Mouse (Mus musculus) neural tube, embryonic 14.5 days (tissue): ENCODE measurements at regions not wholly inside any gene's neighbourhood (a gene's known extent, or its start where the extent isn't known, plus 50 kb on each side); places are given as distances from the start of the nearest gene placed in this dataset.

Experiments used
- ATAC-seq: fragments of 200-750 bp; cut with Nextera tagmentation; 2 replicates; pipeline ENCODE4 v1.8.0; 2017; ENCODE audit warnings: low read depth, mild to moderate bottlenecking, moderate TSS enrichment, moderate library complexity
- H3K27ac ChIP-seq: fragments of 300-500 bp; sonication (generic); 2 replicates; pipeline ENCODE4 v1.5.1; 2014; ENCODE audit warnings: low read depth, mild to moderate bottlenecking, control low read depth, low read length, moderate library complexity, mixed read lengths
- H3K27me3 ChIP-seq: fragments of 300-500 bp; sonication (generic); 2 replicates; pipeline ENCODE4 v1.6.1; 2014; ENCODE audit warnings: low read length; ENCODE audit not compliant: control insufficient read depth, insufficient read depth
- H3K36me3 ChIP-seq: fragments of 300-500 bp; sonication (generic); 2 replicates; pipeline ENCODE4 v1.6.1; 2014; ENCODE audit warnings: low read length, mixed read lengths; ENCODE audit not compliant: control insufficient read depth, insufficient read depth
- H3K4me1 ChIP-seq: fragments of 300-500 bp; sonication (generic); 2 replicates; pipeline ENCODE4 v1.6.1; 2014; ENCODE audit warnings: low read length; ENCODE audit not compliant: control insufficient read depth, insufficient read depth
- H3K4me2 ChIP-seq: fragments of 300-500 bp; sonication (generic); 2 replicates; pipeline ENCODE4 v1.6.1; 2014; ENCODE audit warnings: mild to moderate bottlenecking, low read depth, low read length, control low read depth
- H3K4me3 ChIP-seq: fragments of 300-500 bp; sonication (generic); 2 replicates; pipeline ENCODE4 v1.5.1; 2014; ENCODE audit warnings: low read depth, low read length, control low read depth, mixed read lengths
- H3K9ac ChIP-seq: fragments of 300-500 bp; sonication (generic); replicated peaks from 2 replicates; pipeline ENCODE4 v1.6.1; 2014; ENCODE audit warnings: low read depth, mild to moderate bottlenecking, control low read depth, low read length, mixed read lengths
- H3K9me3 ChIP-seq: fragments of 300-500 bp; sonication (generic); 2 replicates; pipeline ENCODE4 v1.6.1; 2016; ENCODE audit warnings: low read length; ENCODE audit not compliant: control insufficient read depth
- WGBS: fragments of 180-500 bp; shearing (Covaris S2); extraction: QIAGEN DNeasy Blood & Tissue Kit; methylation state at CpG from one replicate; pipeline ENCODE4 v1.1.7; 2014; 5-methylcytosine and 5-hydroxymethylcytosine counted together

DNA sequence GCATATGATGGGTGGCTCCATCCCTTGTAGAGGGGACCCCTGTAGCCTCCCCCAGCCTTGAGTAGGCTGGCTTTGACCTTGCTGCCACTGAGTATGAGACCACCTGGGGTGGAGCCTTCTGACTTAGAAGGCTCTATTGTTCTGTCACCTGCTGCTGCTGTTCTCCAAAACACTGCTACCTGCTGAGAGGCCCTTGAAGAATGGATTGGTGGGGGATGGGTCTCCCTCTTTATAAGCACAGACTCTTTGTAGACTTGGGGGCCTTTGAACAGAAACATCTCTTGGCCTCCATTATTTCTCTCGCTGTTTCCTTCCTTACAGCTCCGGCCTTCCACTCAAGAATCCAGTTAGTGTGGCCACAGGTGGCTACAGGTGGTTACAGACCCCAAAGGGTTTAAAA is 576.1 kb upstream of the 4930452B06Rik start:
- no peaks in the 10 kb centered on the region for H3K27me3 ChIP-seq
- no peaks in the 10 kb centered on the region for H3K9me3 ChIP-seq
- ATAC-seq, result no peak
- H3K4me2 ChIP-seq, result no peak overlapping the region
- H3K4me1 ChIP-seq, result no peaks in the 10 kb centered on the region
- no peak overlapping the region for H3K9ac ChIP-seq
- WGBS, result 28% methylated on average over 2 of the region's 2 CpGs
- no peaks in the 10 kb centered on the region for H3K36me3 ChIP-seq
- H3K27ac ChIP-seq, result no peak overlapping the region
- H3K4me3 ChIP-seq, result no peak overlapping the region

DNA sequence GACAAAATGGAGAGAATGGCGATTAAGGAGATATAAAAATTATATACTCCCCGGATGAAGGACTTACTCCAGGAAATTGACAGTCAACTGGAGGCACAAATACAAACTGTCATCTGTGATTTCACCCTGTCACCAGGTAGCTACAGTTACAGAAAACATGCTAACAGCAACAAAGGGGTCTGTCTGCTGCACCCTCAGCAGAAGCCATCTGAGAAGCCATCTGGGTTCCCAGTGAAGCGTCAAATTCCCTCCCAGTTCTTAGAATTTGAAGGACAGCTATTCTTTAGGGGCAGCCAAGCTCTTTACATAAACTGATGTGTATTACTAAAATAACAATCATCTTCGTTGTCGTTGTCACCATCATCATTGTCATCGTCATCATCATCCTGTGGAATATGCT is 561.6 kb upstream of the 4930452B06Rik start:
- Histone ChIP-seq H3K36me3 (no peaks in the 10 kb centered on the region), H3K9me3 (no peaks in the 10 kb centered on the region), H3K9ac (no peak overlapping the region), H3K4me3 (no peak overlapping the region), H3K27me3 (no peaks in the 10 kb centered on the region), H3K27ac (no peak overlapping the region), H3K4me1 (no peaks in the 10 kb centered on the region), H3K4me2 (no peak overlapping the region)
- no peak for ATAC-seq
- WGBS, result 90% methylated on average over 6 of the region's 6 CpGs

DNA sequence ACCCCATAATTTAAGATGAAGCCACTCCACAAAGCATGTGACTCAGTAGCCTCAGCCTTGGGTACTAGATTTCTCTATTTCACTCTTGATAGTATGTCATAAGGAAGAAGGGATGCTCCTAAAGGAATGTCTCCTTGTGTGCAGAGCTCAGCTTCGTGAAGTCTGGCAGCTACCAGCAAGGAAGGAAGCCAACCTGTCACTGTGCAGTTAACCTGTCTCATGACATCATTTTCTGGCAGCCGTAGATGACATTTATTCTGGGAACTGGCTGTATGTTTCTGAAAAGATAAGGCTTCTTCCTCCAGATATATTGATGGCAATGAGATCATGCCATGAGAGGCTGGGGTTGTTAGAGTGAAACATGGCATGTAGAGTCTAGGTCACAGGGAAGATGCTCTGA is 534.2 kb upstream of the 4930452B06Rik start:
- Histone ChIP-seq H3K9me3 (no peaks in the 10 kb centered on the region), H3K4me1 (no peaks in the 10 kb centered on the region), H3K27ac (no peak overlapping the region), H3K27me3 (no peaks in the 10 kb centered on the region), H3K36me3 (no peaks in the 10 kb centered on the region), H3K4me3 (no peak overlapping the region), H3K9ac (no peak overlapping the region), H3K4me2 (no peak overlapping the region)
- WGBS, result 85% methylated on average over 2 of the region's 2 CpGs
- no peak for ATAC-seq

DNA sequence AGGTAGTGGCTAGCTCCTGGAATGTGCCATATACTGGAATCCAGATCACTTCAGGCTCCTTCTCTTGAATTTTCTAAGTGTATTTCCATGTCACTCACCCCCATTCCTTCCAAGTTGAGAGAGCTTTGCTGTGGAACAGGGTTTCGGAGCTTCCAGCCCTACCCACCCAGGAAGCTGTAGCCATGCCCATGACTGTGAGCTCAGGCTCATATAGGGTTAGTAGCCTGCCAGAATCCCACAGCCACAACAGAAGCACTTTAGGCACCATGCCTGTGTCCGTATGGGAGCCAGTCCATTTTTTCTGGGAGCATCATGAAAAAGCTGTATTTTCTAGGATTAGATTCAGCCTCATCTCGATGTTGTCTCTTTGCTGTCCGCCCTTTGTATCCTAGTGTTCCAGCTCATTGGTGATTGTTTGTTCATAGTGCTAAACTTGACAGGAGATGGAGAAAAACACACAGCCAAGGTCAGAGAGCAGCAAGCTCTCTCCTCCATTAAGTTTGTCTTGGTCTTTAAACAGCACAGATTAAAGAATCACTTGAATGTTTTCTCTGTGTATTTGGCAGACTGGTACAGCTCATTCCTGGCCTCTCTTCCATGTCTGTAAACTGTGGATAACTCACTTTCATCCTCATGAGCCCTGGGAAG is 526.2 kb upstream of the 4930452B06Rik start:
- Histone ChIP-seq H3K9ac (no peak overlapping the region), H3K36me3 (no peaks in the 10 kb centered on the region), H3K27me3 (no peaks in the 10 kb centered on the region), H3K4me1 (no peaks in the 10 kb centered on the region), H3K4me2 (no peak overlapping the region), H3K9me3 (no peaks in the 10 kb centered on the region), H3K4me3 (no peak overlapping the region), H3K27ac (no peak overlapping the region)
- WGBS, result 66% methylated on average over 4 of the region's 4 CpGs
- no peak for ATAC-seq

DNA sequence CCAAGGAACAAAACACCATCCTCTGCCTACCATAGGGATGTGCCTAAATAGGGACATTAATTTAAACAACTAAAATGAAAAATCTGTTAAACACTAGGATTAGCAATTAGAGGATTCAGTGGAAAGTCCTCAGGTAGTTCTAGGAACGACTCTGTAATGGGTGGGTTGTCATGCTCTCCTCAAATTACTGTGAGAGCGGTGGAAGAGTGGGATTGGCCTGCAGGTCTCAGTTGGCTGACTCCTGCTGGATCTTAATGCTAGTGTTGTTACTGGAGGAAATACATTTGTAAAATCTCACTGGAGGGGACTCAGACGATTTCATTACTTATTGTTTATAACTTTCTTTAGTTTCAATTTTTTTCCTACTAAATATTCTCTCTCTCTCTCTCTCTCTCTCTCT is 525.6 kb upstream of the 4930452B06Rik start:
- H3K36me3 ChIP-seq, result no peaks in the 10 kb centered on the region
- 71% methylated on average over 3 of the region's 3 CpGs for WGBS
- no peaks in the 10 kb centered on the region for H3K4me1 ChIP-seq
- H3K4me2 ChIP-seq, result no peak overlapping the region
- H3K27ac ChIP-seq, result no peak overlapping the region
- no peak overlapping the region for H3K4me3 ChIP-seq
- H3K27me3 ChIP-seq, result no peaks in the 10 kb centered on the region
- no peak for ATAC-seq
- H3K9me3 ChIP-seq, result no peaks in the 10 kb centered on the region
- H3K9ac ChIP-seq, result no peak overlapping the region

DNA sequence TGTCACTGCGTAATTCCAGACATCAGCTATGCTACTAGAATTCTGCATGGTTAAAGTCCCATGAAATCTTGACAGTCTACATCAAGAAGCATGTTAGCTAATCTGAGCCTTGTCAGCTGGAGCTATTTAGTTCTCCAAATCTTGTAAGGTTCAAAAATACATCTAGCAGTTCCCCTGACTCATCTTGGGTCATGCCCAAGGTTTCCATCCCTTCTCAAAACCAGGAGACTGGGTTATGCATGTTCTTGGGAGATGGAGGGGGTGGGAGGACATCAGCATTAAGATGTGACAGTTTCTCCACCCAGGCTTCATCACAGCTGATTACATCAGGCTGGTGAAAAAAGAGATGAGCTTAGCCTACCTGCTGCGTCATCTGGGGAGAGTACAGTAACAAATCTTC is 495.3 kb upstream of the 4930452B06Rik start:
- Histone ChIP-seq H3K27ac (no peak overlapping the region), H3K9me3 (no peaks in the 10 kb centered on the region), H3K9ac (no peak overlapping the region), H3K4me3 (no peak overlapping the region), H3K36me3 (no peaks in the 10 kb centered on the region), H3K27me3 (no peaks in the 10 kb centered on the region), H3K4me1 (no peaks in the 10 kb centered on the region), H3K4me2 (no peak overlapping the region)
- ATAC-seq, result no peak
- 94% methylated on average over 2 of the region's 2 CpGs for WGBS

DNA sequence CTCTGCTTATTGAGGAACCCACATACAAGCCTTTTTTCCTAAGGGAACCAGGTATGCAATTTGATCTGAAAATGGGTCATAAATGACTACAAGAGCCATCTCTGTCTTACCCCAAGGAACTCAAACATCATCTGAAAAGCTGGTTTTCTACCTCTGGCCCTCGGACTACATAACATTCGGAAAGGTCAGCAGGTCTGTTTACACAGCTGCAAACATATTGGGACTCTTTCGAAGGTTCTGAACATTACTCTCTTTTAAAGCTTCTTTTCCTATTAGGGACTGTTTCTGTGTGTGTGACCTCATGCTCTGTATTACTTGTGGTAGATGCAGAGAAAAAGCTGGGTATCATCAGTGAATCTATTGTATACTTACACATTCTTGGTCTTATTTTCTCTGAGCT is 491.9 kb upstream of the 4930452B06Rik start:
- no peak overlapping the region for H3K4me3 ChIP-seq
- no peaks in the 10 kb centered on the region for H3K27me3 ChIP-seq
- no peaks in the 10 kb centered on the region for H3K9me3 ChIP-seq
- no peak overlapping the region for H3K4me2 ChIP-seq
- no peak for ATAC-seq
- no peak overlapping the region for H3K9ac ChIP-seq
- H3K4me1 ChIP-seq, result no peaks in the 10 kb centered on the region
- no peaks in the 10 kb centered on the region for H3K36me3 ChIP-seq
- WGBS, result 78% methylated on average over 3 of the region's 3 CpGs
- H3K27ac ChIP-seq, result no peak overlapping the region

DNA sequence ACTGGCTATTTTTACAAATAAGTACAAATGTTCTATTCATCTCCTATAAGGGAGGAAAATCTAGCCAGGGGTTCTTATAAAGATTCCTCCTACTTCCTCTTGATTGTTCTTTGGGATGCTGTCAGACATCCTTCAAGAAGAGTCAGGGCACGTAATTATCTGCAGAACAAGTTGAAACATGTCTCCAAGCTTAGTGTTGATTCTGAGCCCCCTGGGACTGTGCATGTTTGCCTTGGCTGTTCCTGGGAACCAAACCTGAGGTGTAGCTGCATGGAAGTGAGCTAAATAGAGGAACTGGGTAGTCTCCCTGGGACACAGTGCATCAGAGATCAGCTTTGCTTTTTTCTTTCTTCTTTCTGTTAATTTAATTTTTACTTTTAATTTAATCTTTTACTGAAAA is 484.8 kb upstream of the 4930452B06Rik start:
- H3K4me1 ChIP-seq, result no peaks in the 10 kb centered on the region
- no peaks in the 10 kb centered on the region for H3K9me3 ChIP-seq
- 51% methylated on average over 1 of the region's 1 CpGs for WGBS
- H3K4me2 ChIP-seq, result no peak overlapping the region
- H3K36me3 ChIP-seq, result no peaks in the 10 kb centered on the region
- H3K4me3 ChIP-seq, result no peak overlapping the region
- H3K27me3 ChIP-seq, result no peaks in the 10 kb centered on the region
- H3K27ac ChIP-seq, result no peak overlapping the region
- ATAC-seq, result no peak
- H3K9ac ChIP-seq, result no peak overlapping the region

DNA sequence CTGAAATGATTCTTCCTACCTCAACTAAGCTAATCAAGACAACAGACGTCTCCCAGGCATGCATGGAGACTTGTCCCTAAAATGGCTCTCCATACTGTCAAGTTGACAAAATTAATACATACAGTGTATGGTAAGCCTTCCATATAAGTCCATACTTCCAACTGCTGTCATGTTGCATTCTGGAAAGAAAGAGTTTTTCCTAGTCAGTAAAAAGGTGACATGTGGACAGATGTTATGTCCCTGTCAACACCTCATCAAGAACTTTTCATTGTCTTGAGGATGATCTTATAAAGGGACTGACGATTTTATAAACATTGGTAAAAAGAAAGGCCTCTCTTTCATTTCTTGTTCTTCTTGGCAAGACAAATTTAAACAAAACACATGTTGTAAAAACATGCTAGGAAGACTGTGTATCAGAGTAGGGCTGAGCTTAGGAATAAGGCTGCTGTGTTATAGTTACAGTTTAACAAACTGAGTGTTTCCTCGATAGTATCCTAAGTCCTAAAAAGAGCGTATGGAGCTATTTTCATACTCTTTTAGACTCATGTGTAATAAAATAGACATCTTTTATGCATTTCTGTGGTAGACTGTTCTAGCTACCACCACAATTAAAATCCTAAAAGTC is 480.7 kb upstream of the 4930452B06Rik start:
- no peak overlapping the region for H3K4me3 ChIP-seq
- no peak overlapping the region for H3K9ac ChIP-seq
- WGBS, result 88% methylated on average over 4 of the region's 4 CpGs
- no peaks in the 10 kb centered on the region for H3K9me3 ChIP-seq
- no peak overlapping the region for H3K27ac ChIP-seq
- H3K36me3 ChIP-seq, result no peaks in the 10 kb centered on the region
- H3K27me3 ChIP-seq, result no peaks in the 10 kb centered on the region
- H3K4me2 ChIP-seq, result no peak overlapping the region
- no peak for ATAC-seq
- H3K4me1 ChIP-seq, result no peaks in the 10 kb centered on the region
